Mouse (Mus musculus) frontal cortex, postnatal 10 days (tissue): ENCODE data around the gene 4930503B20Rik.

Experiments used
- DNase-seq, 2 experiments: peaks; one replicate each; pipeline ENCODE4 v3.0.0; 2022; ENCODE audit warnings: low spot score in 2 of 2, mixed read lengths in 1 of 2

The 4930503B20Rik gene

DNA sequence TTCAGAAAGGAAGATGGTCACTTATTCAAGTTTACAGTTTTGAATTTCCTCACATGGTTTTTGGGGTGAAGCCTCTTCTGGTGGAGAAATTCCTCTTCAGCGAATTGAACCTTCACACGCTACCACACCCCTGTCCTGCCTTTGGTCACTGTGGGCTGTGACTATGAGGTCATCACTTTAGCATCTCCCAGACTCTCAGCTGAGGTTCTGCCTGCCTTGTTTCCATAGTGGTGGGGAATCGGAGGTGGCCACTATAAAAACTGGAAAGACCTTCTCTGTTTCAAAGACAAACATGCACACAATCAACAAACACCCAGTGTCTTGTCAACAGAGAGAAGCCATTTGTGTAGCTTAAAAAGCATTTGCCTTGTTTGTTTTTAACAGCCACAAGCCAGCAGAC lies at the start of gene 4930503B20Rik:
Gene 4930503B20Rik, minus strand, starts transcription at position 101 of the 400 bp plus-strand sequence.
- no peak for DNase-seq

- DNase-seq = no peak
Observed at GRCm38 (mm10) chr3:146700051-146700450, 48.9 kb upstream of the 4930503B20Rik start.

GRCm38 (mm10) chr3:146698982-146699381 lies 47.9 kb upstream of the 4930503B20Rik start:
- no peak for DNase-seq

GRCm38 (mm10) chr3:146692547-146692946 lies 41.4 kb upstream of the 4930503B20Rik start:
- no peak for DNase-seq

DNA sequence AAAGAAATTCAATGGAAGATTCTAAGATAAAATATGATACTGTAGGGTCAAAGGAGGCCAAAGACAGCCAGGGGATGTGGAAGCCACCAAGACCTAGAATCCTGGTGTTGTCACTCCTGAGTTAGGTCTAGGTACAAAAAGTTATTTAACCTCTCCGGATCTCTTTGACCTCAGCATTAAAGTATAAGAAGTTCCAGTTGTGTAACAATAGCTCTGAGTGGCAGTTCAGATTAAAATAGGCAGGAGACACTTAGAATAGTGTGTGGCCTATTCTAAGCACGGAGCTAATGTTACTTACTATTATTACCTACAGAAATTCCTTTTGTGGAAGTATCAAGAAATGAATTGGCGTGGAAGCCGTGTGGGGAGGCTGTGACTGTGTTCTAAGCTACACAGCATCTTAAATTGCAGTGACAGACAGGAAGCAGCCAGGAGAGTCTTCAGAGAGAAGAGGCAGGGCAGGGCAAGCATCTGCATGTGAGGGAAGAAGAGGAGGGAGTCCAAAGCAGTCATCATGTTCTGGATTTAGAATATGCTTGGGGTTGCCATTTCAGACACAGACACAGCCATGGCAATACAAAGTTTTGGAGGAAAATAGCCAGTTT lies 36.1 kb upstream of the 4930503B20Rik start:
- no peak for DNase-seq

DNA sequence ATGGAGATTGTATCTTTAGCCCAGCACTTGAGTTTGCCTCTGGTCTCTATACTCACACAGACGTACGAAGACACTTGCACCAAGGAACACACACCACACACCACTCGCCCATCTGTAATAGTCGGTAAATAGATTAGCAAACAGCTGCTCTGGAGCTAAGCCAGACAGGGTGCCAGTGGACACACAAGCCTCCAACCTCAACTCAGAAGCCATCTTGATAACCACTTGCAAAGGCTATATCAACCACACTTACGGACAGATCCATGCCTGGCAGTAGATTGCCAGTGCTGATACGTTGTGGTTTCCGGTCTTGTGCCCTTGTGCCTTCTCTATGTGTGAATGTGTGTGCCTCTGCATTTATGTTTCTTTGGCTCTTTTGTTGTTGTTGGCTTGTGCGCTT lies 35.3 kb upstream of the 4930503B20Rik start:
- no peak for DNase-seq

GRCm38 (mm10) chr3:146684811-146685675 lies 33.9 kb upstream of the 4930503B20Rik start, which contains the start of gene Samd13:
Gene Samd13 (minus strand): TSS chr3:146685592.
- peak; percentile 37 to 61 for DNase-seq

GRCm38 (mm10) chr3:146683095-146683494 lies 32.0 kb upstream of the 4930503B20Rik start:
- no peak for DNase-seq

- peak in 1 of 2 experiments; percentile 63 for DNase-seq
Observed at GRCm38 (mm10) chr3:146682140-146682651, 31.1 kb upstream of the 4930503B20Rik start.

- DNase-seq = no peak
Observed at GRCm38 (mm10) chr3:146681696-146682095, 30.6 kb upstream of the 4930503B20Rik start.

- no peak for DNase-seq
Observed at GRCm38 (mm10) chr3:146680625-146681024, 29.5 kb upstream of the 4930503B20Rik start.

DNA sequence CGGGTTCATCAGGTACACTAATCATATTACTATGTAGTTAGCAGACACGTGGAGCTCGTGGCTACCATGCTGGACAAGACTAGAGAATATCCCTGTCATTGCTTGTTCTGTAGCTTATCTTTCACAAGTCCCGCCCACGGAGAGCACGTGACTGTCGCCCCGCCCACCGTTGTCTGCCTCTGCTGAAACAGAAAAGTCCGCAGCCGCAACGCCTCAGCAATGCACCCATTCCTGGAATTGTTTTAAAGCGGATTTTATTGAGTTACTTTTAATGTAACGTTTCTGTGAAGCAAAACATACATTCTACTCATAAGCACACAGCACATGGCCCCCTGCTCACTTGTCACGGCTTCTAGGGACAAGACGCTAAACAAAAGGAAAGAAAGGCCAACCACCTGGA lies 28.5 kb upstream of the 4930503B20Rik start:
- no peak for DNase-seq

GRCm38 (mm10) chr3:146676193-146676592 lies 25.1 kb upstream of the 4930503B20Rik start:
- no peak for DNase-seq

DNA sequence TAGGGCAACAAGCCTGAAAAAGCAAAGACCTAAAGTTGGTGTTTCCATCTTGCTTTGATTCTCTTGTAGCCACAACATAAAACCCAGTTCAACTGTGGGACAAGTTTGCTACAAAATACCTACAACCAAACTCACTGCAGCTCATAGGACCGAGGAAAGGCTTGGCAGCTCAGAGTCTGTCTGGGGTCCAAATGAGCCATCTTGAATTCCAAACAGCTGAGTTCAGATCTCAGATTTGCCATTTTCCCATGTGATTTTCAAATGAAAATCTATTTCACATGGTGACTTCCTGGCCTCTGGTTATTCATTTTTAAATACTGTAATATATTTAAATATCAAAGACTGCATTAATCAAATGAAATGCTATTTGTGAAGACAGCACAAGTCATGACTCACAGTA lies 24.0 kb upstream of the 4930503B20Rik start:
- no peak for DNase-seq

GRCm38 (mm10) chr3:146671121-146671520 lies 20.0 kb upstream of the 4930503B20Rik start:
- no peak for DNase-seq

- DNase-seq = no peak
Observed at GRCm38 (mm10) chr3:146661907-146662306, 10.8 kb upstream of the 4930503B20Rik start.

GRCm38 (mm10) chr3:146661001-146661400 lies 9.9 kb upstream of the 4930503B20Rik start:
- DNase-seq = no peak

DNA sequence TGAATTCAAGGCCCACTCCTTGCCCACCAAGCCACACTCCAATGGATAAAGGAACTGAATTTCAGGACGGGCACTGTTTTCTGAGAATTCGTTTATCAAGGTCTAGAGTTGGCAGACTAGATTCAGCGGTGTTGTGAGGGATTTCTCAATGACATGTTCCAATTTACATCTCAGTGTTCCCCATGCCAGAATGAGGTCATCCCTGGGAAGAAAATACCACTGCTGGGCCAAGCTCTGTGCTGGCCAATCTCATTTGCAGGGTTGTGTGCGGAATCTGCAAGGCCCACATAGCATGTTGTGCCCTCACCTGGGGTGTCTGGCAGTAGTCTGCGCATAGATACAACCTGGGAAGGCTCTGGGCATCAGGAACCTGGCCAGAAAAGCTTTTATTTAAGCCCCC lies 8.2 kb upstream of the 4930503B20Rik start:
- no peak for DNase-seq

DNA sequence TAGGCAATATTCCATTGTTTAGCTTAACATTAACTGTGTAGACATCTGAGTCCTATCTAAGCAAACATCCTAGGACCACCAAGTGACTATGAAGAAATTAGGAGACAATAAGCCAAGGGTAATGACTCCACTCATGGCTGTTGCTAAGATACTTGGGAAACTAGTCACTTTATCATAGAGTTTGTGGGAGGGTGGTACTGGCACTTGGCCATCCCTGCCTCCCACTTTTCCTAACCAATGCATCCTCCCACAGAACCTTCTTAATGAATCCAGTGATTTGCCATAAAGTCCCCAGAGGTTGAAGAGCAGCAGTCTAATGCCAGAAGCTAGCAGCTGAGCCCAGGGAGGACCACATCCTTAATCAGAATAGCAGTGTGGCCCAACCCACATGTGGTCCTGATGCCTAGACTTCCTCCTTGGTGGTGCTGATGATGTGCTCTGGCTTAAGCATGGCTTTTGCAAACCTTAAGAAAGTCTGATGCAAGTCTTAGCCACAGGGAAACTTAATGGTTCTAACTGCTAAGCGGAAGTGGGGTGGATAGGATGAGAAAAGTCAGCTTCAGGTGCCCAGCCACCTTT lies 7.0 kb upstream of the 4930503B20Rik start:
- DNase-seq = no peak

DNA sequence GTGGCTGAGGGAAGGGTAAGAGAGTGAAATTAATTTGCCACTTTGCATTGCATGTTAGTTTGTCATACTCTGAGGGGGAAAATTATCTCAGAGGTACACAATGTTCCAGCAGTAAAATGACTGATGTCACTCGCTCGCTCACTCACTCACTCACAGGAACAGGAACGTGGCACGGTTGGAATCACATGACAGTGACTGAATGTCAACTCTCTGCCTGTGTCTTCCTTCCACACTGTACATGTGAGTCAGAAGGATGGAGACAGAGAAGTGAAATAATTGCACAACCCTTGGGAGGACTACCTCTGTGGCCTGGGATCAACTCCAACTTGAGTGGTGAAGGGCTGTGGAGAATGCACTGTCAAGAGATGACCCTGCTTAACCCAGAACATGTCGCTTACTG lies 6.3 kb upstream of the 4930503B20Rik start:
- no peak for DNase-seq

- DNase-seq = no peak
Observed at GRCm38 (mm10) chr3:146655111-146655577, 4.0 kb upstream of the 4930503B20Rik start.

DNA sequence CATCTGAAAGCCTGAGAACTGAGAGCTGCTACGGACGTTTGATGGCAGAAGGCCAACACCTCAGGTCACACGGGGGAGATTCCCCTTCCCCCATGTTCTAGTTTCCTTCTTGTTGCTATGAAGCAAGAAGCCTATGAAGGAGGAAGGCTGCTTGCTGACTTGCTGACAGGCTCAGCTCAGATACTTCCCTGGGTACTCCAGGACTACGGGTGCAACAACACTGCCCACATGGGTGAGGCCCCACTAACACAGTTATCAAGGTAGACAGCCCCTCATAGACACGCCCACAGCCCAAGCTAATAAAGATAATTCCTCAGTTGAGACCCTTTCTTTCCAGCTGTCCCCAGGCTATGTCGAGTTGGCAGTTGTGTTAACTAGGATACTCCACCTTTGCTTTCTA lies 2.6 kb upstream of the 4930503B20Rik start:
- DNase-seq = no peak
